Mouse (Mus musculus): Measurements from ENCODE around the gene Tomm34. TPM values are rescaled to one million over a fixed set of nuclear protein-coding genes. Genes with fewer than 3 reads are reported as not detected.

Gene Tomm34
- 52.7 and 53.9 TPM in 2 replicates for polyA plus RNA-seq (2015; fragmentation: Nextera tagmentation; extraction: Ambion mirVana)

- peak within 1 kb of the TSS; percentile 81 for H3K27ac ChIP-seq (replicated peaks)
- H3K27me3 ChIP-seq (replicated peaks): no peaks in the 10 kb centered on the region
- peak within 1 kb of the TSS; percentile 93 for H3K4me2 ChIP-seq
- peaks cover 33% of the 10 kb centered on the region for H3K4me1 ChIP-seq
- H3K9me3 ChIP-seq: no peaks in the 10 kb centered on the region
- peak within 1 kb of the TSS; percentile 88 for H3K9ac ChIP-seq
- 1% methylated on average over 55 of the region's 55 CpGs for whole genome bisulfite sequencing
- H3K4me3 ChIP-seq: peak within 1 kb of the TSS; percentile 76
- H3K36me3 ChIP-seq: peaks cover 13% of the 10 kb centered on the region
- ATAC-seq (ENCODE audit: extremely low read depth, insufficient number of reproducible peaks, low FRiP score, low TSS enrichment): peak; percentile 99
These were observed at the start of gene Tomm34 for GRCm38 (mm10) chr2:164070765-164071436. Gene Tomm34, minus strand, starts transcription at chr2:164071169.

- H3K36me3 ChIP-seq: peaks cover 52% of the 10 kb centered on the region
- no peak overlapping the region for H3K4me3 ChIP-seq
- H3K4me2 ChIP-seq: no peak overlapping the region
- no peak overlapping the region for H3K27ac ChIP-seq (replicated peaks)
- 88% methylated on average over 6 of the region's 6 CpGs for whole genome bisulfite sequencing
- no peak overlapping the region for H3K9ac ChIP-seq
- no peaks in the 10 kb centered on the region for H3K9me3 ChIP-seq
- 0 out of 2 replicates have a peak, but pooled peaks cover 6% of the 10 kb centered on the region for H3K4me1 ChIP-seq
- no peak for ATAC-seq (ENCODE audit: extremely low read depth, insufficient number of reproducible peaks, low FRiP score, low TSS enrichment)
- H3K27me3 ChIP-seq (replicated peaks): no peaks in the 10 kb centered on the region
These were observed 48.5 kb upstream of the Tomm34 start for GRCm38 (mm10) chr2:164119503-164119902.

GRCm38 (mm10) chr2:164115531-164115930, 44.6 kb upstream of the Tomm34 start:
- WGBS: 80% methylated on average over 10 of the region's 10 CpGs
- ATAC-seq (ENCODE audit: extremely low read depth, insufficient number of reproducible peaks, low FRiP score, low TSS enrichment): no peak
- no peaks in the 10 kb centered on the region for H3K9me3 ChIP-seq
- no peaks in the 10 kb centered on the region for H3K27me3 ChIP-seq (replicated peaks)
- no peak overlapping the region for H3K4me3 ChIP-seq
- no peak overlapping the region for H3K9ac ChIP-seq
- H3K4me2 ChIP-seq: no peak overlapping the region
- 0 out of 2 replicates have a peak, but pooled peaks cover 6% of the 10 kb centered on the region for H3K4me1 ChIP-seq
- no peak overlapping the region; the same call in 1 of the 2 replicates for H3K27ac ChIP-seq (replicated peaks)
- H3K36me3 ChIP-seq: peaks cover 42% of the 10 kb centered on the region

GRCm38 (mm10) chr2:164114051-164114450, 43.1 kb upstream of the Tomm34 start:
- Histone ChIP-seq H3K9me3 (no peaks in the 10 kb centered on the region), H3K9ac (no peak overlapping the region), H3K27ac (replicated peaks) (no peak overlapping the region), H3K4me2 (no peak overlapping the region), H3K27me3 (replicated peaks) (no peaks in the 10 kb centered on the region), H3K36me3 (peaks cover 28% of the 10 kb centered on the region), H3K4me3 (no peak overlapping the region), H3K4me1 (peaks cover 11% of the 10 kb centered on the region)
- 92% methylated on average over 6 of the region's 6 CpGs for WGBS
- no peak for ATAC-seq (ENCODE audit: extremely low read depth, insufficient number of reproducible peaks, low FRiP score, low TSS enrichment)

- Histone ChIP-seq H3K27me3 (replicated peaks) (no peaks in the 10 kb centered on the region), H3K9me3 (no peaks in the 10 kb centered on the region), H3K36me3 (peaks cover 22% of the 10 kb centered on the region), H3K4me1 (peaks cover 33% of the 10 kb centered on the region), H3K4me2 (no peak overlapping the region), H3K9ac (no peak overlapping the region), H3K27ac (replicated peaks) (peak overlapping the region; percentile 62), H3K4me3 (no peak overlapping the region)
- ATAC-seq (ENCODE audit: extremely low read depth, insufficient number of reproducible peaks, low FRiP score, low TSS enrichment): no peak
- 61% methylated on average over 8 of the region's 8 CpGs for WGBS
These were observed 40.6 kb upstream of the Tomm34 start for GRCm38 (mm10) chr2:164111546-164111945.

- H3K36me3 ChIP-seq: peaks cover 43% of the 10 kb centered on the region
- ATAC-seq (ENCODE audit: extremely low read depth, insufficient number of reproducible peaks, low FRiP score, low TSS enrichment): no peak
- H3K9me3 ChIP-seq: no peaks in the 10 kb centered on the region
- H3K4me2 ChIP-seq: no peak overlapping the region
- no peaks in the 10 kb centered on the region for H3K27me3 ChIP-seq (replicated peaks)
- peak overlapping the region; percentile 50 for H3K27ac ChIP-seq (replicated peaks)
- no peak overlapping the region for H3K4me3 ChIP-seq
- WGBS: 48% methylated on average over 4 of the region's 4 CpGs
- H3K9ac ChIP-seq: peak overlapping the region; percentile 2; the same call in 1 of the 2 replicates
- H3K4me1 ChIP-seq: peaks cover 30% of the 10 kb centered on the region
These were observed 37.5 kb upstream of the Tomm34 start for GRCm38 (mm10) chr2:164108501-164108900.

- H3K27me3 ChIP-seq (replicated peaks): no peaks in the 10 kb centered on the region
- peak overlapping the region; percentile 61 for H3K27ac ChIP-seq (replicated peaks)
- peaks cover 30% of the 10 kb centered on the region for H3K4me1 ChIP-seq
- no peak overlapping the region for H3K4me2 ChIP-seq
- H3K9ac ChIP-seq: peak overlapping the region; percentile 21; the same call in 1 of the 2 replicates
- H3K9me3 ChIP-seq: no peaks in the 10 kb centered on the region
- peaks cover 42% of the 10 kb centered on the region for H3K36me3 ChIP-seq
- no peak overlapping the region for H3K4me3 ChIP-seq
- 61% methylated on average over 16 of the region's 16 CpGs for WGBS
- ATAC-seq (ENCODE audit: extremely low read depth, insufficient number of reproducible peaks, low FRiP score, low TSS enrichment): no peak
These were observed 36.3 kb upstream of the Tomm34 start for GRCm38 (mm10) chr2:164107125-164107874.

- no peak for ATAC-seq (ENCODE audit: extremely low read depth, insufficient number of reproducible peaks, low FRiP score, low TSS enrichment)
- H3K9ac ChIP-seq: no peak overlapping the region; the same call in 1 of the 2 replicates
- no peak overlapping the region for H3K4me3 ChIP-seq
- no peaks in the 10 kb centered on the region for H3K27me3 ChIP-seq (replicated peaks)
- WGBS: 85% methylated on average over 14 of the region's 14 CpGs
- H3K27ac ChIP-seq (replicated peaks): no peak overlapping the region
- H3K9me3 ChIP-seq: no peaks in the 10 kb centered on the region
- H3K36me3 ChIP-seq: peaks cover 42% of the 10 kb centered on the region
- H3K4me2 ChIP-seq: no peak overlapping the region
- peaks cover 30% of the 10 kb centered on the region for H3K4me1 ChIP-seq
These were observed 35.5 kb upstream of the Tomm34 start for GRCm38 (mm10) chr2:164106287-164107035.

GRCm38 (mm10) chr2:164103501-164103900, 32.5 kb upstream of the Tomm34 start:
- H3K27ac ChIP-seq (replicated peaks): no peak overlapping the region
- no peaks in the 10 kb centered on the region for H3K9me3 ChIP-seq
- H3K4me3 ChIP-seq: no peak overlapping the region
- H3K9ac ChIP-seq: no peak overlapping the region
- H3K4me2 ChIP-seq: no peak overlapping the region
- ATAC-seq (ENCODE audit: extremely low read depth, insufficient number of reproducible peaks, low FRiP score, low TSS enrichment): no peak
- H3K36me3 ChIP-seq: peaks cover 64% of the 10 kb centered on the region
- peaks cover 21% of the 10 kb centered on the region for H3K4me1 ChIP-seq
- no peaks in the 10 kb centered on the region for H3K27me3 ChIP-seq (replicated peaks)
- 31% methylated on average over 4 of the region's 4 CpGs for WGBS

GRCm38 (mm10) chr2:164102366-164102765, 31.4 kb upstream of the Tomm34 start:
- Histone ChIP-seq H3K9ac (no peak overlapping the region), H3K4me3 (no peak overlapping the region), H3K4me1 (peaks cover 11% of the 10 kb centered on the region), H3K27me3 (replicated peaks) (no peaks in the 10 kb centered on the region), H3K4me2 (no peak overlapping the region), H3K9me3 (no peaks in the 10 kb centered on the region), H3K27ac (replicated peaks) (no peak overlapping the region), H3K36me3 (peaks cover 74% of the 10 kb centered on the region)
- ATAC-seq (ENCODE audit: extremely low read depth, insufficient number of reproducible peaks, low FRiP score, low TSS enrichment): no peak
- whole genome bisulfite sequencing: 76% methylated on average over 3 of the region's 3 CpGs

GRCm38 (mm10) chr2:164101936-164102335, 31.0 kb upstream of the Tomm34 start:
- Histone ChIP-seq H3K4me2 (no peak overlapping the region), H3K27me3 (replicated peaks) (no peaks in the 10 kb centered on the region), H3K4me3 (no peak overlapping the region), H3K27ac (replicated peaks) (no peak overlapping the region), H3K9ac (no peak overlapping the region), H3K4me1 (peaks cover 6% of the 10 kb centered on the region), H3K9me3 (no peaks in the 10 kb centered on the region), H3K36me3 (peaks cover 72% of the 10 kb centered on the region)
- WGBS: 83% methylated on average over 1 of the region's 1 CpGs
- ATAC-seq (ENCODE audit: extremely low read depth, insufficient number of reproducible peaks, low FRiP score, low TSS enrichment): no peak

All from heart, embryonic 13.5 days (tissue).